Mouse (Mus musculus): Measurements from ENCODE around the gene Rad51ap2. TPM values are rescaled to one million over a fixed set of nuclear protein-coding genes. Genes with fewer than 3 reads are reported as not detected.

Gene Rad51ap2
- polyA plus RNA-seq (2015; fragmentation: Nextera tagmentation; extraction: Ambion mirVana): 0.28 and 0.36 TPM in 2 replicates

DNA sequence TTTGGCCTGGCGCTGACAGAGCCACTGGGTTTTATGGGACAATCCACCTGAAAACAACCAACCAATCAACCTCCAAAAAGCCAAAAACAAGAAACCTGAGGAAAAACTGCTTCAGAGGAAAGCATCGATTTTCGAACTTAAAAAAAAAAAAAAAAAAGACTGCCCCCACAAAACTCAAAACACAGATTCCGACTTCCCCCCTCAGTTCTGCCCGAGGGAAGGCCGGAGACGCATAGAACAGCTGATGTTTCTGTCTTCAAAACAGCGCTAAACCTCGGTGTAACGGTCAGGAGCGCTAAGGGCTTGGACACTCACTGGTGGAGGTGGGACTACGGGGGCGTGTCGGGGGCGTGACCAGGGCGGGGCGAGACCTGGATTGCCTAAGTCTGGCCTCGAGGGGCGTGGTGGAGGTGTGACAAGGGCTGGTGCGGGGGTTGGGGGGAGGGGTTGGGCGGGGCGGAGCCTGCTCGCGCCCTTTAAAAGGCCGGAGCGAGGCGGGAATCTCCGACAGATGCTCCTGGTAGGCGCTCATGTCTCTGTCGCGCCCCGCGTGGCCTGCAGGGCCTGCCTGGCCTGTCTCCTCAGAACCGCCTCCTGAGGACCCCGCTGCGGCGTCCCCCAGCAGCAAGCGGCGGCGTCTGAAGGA, at the start of gene Rad51ap2:
Gene Rad51ap2, plus strand, starts transcription at position 531 of the 646 bp plus-strand sequence.
- H3K36me3 ChIP-seq: no peaks in the 10 kb centered on the region
- H3K4me1 ChIP-seq: no peaks in the 10 kb centered on the region
- no peak within 1 kb of the TSS; the same call in 1 of the 2 replicates for H3K27ac ChIP-seq (replicated peaks)
- no peaks in the 10 kb centered on the region for H3K27me3 ChIP-seq (replicated peaks)
- peak within 1 kb of the TSS; percentile 59 for H3K9ac ChIP-seq (replicated peaks)
- peak within 1 kb of the TSS; percentile 53 for H3K4me3 ChIP-seq (replicated peaks)
- no peaks in the 10 kb centered on the region for H3K9me3 ChIP-seq (replicated peaks)
- peak; percentile 100 for ATAC-seq (ENCODE audit: low FRiP score)
- WGBS: 1% methylated on average over 40 of the region's 40 CpGs
- peak within 1 kb of the TSS; percentile 77 for H3K4me2 ChIP-seq

DNA sequence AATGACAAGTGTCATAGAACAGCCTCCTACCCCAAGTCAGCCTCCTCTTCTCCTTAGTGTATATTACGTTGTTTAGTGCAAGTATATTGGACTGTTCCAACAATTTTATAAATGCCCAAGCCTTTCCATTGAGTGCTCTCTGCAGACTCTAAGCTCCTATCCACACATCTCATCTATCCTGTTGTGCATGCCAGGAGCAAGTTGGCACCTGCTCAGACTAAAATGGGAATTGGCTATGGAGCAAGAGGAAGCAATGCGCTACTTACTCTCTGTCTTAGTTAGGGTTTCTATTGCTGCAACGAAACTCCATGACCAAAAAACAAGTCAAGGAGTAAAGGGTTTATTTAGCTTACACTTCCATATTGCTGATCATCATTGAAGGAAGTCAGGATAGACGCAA, 48.2 kb upstream of the Rad51ap2 start:
- Histone ChIP-seq H3K9ac (replicated peaks) (no peak overlapping the region), H3K27me3 (replicated peaks) (no peaks in the 10 kb centered on the region), H3K9me3 (replicated peaks) (no peaks in the 10 kb centered on the region), H3K27ac (replicated peaks) (no peak overlapping the region), H3K4me1 (no peaks in the 10 kb centered on the region), H3K4me2 (no peak overlapping the region), H3K4me3 (replicated peaks) (no peak overlapping the region), H3K36me3 (no peaks in the 10 kb centered on the region)
- no peak for ATAC-seq (ENCODE audit: low FRiP score)
- 90% methylated on average over 4 of the region's 4 CpGs for WGBS

DNA sequence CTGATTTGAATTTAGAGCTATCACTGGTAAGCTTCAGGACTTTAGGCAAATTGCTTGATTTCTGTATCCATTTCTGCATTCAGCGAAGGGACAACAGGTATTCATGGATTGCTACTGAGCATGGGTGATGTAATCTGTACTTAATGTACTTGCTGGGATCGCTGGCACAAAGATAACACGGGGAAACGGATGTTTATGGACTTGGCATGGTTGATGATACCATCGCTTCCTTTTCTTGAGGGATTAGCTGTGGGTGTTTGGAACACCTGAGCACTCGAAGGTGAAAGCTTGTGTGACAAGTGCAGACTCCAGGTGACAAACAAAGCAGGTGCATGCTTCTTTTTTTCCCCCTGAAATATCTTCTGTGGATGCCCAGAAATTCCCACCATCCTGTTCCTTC, 37.8 kb upstream of the Rad51ap2 start:
- ATAC-seq (ENCODE audit: low FRiP score): no peak
- Histone ChIP-seq H3K36me3 (peaks cover 2% of the 10 kb centered on the region; the same call in 1 of the 2 replicates), H3K4me3 (replicated peaks) (no peak overlapping the region), H3K4me2 (no peak overlapping the region), H3K27me3 (replicated peaks) (no peaks in the 10 kb centered on the region), H3K27ac (replicated peaks) (no peak overlapping the region), H3K4me1 (no peaks in the 10 kb centered on the region), H3K9me3 (replicated peaks) (no peaks in the 10 kb centered on the region), H3K9ac (replicated peaks) (no peak overlapping the region)
- 84% methylated on average over 6 of the region's 6 CpGs for WGBS

DNA sequence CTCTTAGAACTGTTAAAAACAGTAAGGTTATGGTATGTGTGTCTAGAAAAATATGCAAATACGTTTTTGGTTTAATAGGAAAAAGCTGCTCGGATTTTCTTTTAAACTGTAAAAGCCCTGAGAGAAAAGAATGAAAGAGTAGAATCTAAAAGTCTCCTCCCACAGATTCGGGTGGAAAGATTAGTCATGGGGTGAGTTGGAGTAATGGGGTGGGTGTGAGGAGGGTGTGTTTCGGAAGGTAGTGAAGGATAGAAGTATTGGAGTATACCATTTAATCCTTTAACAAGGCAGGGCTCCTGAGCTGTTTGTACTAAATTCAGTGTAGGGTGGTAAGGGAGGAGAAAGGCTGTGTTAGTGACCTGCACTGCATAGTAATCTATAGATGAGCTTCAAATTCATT, 28.5 kb upstream of the Rad51ap2 start:
- no peak overlapping the region for H3K4me3 ChIP-seq (replicated peaks)
- no peaks in the 10 kb centered on the region for H3K36me3 ChIP-seq
- 74% methylated on average over 4 of the region's 4 CpGs for whole genome bisulfite sequencing
- no peak overlapping the region for H3K27ac ChIP-seq (replicated peaks)
- ATAC-seq (ENCODE audit: low FRiP score): no peak
- no peaks in the 10 kb centered on the region for H3K4me1 ChIP-seq
- H3K9me3 ChIP-seq (replicated peaks): no peaks in the 10 kb centered on the region
- H3K27me3 ChIP-seq (replicated peaks): no peaks in the 10 kb centered on the region
- H3K4me2 ChIP-seq: no peak overlapping the region
- no peak overlapping the region for H3K9ac ChIP-seq (replicated peaks)

DNA sequence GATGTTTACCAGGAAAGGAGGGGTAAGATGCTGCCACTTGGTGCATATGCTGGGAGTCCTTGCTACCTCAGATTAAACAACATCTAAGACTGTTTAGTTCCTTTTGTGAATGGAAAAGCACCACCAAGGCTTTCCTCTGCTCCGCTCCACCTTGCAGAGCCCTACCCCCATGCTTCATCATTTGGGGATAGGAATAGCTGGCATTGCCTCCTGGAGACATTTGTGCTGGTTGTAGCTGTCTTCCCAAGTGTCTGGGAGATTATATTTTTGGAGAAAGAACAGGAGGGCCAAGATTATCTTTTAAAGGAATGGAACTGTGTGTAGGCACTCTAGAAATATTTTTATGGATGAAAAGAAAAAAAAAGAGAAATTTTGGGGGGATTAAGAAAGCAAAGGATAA, 22.8 kb upstream of the Rad51ap2 start:
- Histone ChIP-seq H3K9ac (replicated peaks) (no peak overlapping the region), H3K27me3 (replicated peaks) (no peaks in the 10 kb centered on the region), H3K27ac (replicated peaks) (no peak overlapping the region), H3K4me1 (peaks cover 24% of the 10 kb centered on the region), H3K9me3 (replicated peaks) (no peaks in the 10 kb centered on the region), H3K36me3 (no peaks in the 10 kb centered on the region), H3K4me3 (replicated peaks) (no peak overlapping the region; the same call in 1 of the 2 replicates), H3K4me2 (peak overlapping the region; percentile 49)
- no peak for ATAC-seq (ENCODE audit: low FRiP score)
- 97% methylated on average over 1 of the region's 1 CpGs for WGBS

DNA sequence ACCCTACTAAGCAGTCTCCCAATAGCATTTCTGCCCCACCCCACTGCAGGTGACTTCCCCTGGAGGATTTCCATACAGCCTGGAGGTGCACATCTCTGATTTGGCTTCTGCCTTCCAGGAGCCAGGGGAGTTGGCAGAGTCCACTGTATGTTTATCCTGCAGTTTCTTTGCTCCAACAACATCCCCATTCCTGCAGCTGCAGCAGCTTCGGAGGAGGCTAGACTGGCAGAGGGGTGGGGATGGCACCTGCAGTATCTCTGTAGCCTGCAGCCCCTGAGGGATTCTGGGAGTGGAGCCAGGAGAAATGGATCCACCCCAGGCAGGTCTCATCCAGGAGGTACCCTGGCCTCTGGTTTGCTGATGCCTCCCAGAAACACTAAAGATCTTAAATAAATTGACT, 22.2 kb upstream of the Rad51ap2 start:
- Histone ChIP-seq H3K27me3 (replicated peaks) (peaks cover 2% of the 10 kb centered on the region; the same call in 1 of the 2 replicates), H3K9ac (replicated peaks) (0 out of 2 replicates have a peak overlapping the region, but pooled peaks have one; percentile 30), H3K27ac (replicated peaks) (no peak overlapping the region), H3K36me3 (no peaks in the 10 kb centered on the region), H3K4me3 (replicated peaks) (peak overlapping the region; percentile 21), H3K4me2 (peak overlapping the region; percentile 49), H3K9me3 (replicated peaks) (no peaks in the 10 kb centered on the region), H3K4me1 (peaks cover 25% of the 10 kb centered on the region)
- 38% methylated on average over 1 of the region's 1 CpGs for WGBS
- no peak for ATAC-seq (ENCODE audit: low FRiP score)

DNA sequence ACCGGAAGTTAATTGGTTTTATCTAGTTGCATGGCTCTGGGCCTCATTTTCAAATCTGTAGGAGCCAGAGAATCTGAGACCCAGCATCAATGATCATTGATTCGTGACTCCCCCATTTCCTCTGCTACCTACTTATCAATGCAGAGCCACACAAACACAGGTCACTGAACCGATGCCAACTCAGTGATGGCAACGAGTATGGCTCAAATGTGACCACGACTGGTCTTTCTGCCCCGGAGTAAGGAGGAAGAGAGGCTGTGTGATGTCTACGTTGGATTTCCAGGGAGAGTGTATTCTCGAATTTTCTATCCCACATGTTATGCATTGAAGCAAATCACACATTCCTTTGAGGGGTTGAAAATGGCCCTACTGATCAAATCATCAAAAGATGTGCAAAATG, 21.4 kb upstream of the Rad51ap2 start:
- peak overlapping the region; percentile 57 for H3K9ac ChIP-seq (replicated peaks)
- ATAC-seq (ENCODE audit: low FRiP score): no peak
- H3K27ac ChIP-seq (replicated peaks): peak overlapping the region; percentile 81
- WGBS: 74% methylated on average over 8 of the region's 8 CpGs
- no peaks in the 10 kb centered on the region for H3K9me3 ChIP-seq (replicated peaks)
- peaks cover 5% of the 10 kb centered on the region; the same call in 1 of the 2 replicates for H3K27me3 ChIP-seq (replicated peaks)
- peak overlapping the region; percentile 68 for H3K4me2 ChIP-seq
- H3K36me3 ChIP-seq: no peaks in the 10 kb centered on the region
- H3K4me1 ChIP-seq: peaks cover 25% of the 10 kb centered on the region
- peak overlapping the region; percentile 52 for H3K4me3 ChIP-seq (replicated peaks)

DNA sequence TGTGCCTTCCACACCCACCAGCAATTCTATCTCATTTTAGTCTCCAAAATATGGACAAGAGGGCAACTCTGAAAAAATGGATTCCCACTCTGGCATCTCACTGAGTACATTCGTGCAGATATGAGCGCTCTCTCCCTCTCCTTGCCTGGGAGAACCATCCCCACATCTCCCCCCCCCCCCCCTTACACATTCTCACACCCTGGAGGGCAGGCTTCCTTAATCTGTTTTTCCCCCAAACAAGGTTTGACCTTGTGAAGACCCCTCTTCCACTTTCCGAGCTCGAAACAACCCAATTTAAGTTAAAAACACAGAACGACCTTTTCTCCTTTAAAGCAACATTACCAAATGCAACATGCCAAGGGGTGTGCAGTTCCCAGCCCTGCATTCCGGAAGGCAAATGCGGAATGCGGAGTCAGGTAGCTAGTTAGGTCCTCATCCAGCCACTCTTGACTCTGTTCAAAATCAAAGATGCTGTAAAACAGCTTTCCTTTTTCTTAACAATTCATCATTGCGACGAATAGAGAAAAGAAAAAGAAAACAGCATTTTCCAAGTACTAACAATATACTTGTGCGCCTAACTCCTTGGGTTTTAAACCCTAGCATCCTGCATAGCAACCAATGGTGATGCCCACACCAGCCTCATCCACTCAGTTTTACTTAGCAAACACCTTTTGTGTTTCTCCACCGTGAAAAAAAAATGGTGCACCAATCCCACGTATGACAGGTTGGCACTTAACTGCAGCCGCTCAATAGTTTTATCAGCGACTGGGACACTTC, 20.4 kb upstream of the Rad51ap2 start:
- Histone ChIP-seq H3K9ac (replicated peaks) (peak overlapping the region; percentile 57), H3K27ac (replicated peaks) (peak overlapping the region; percentile 81), H3K4me3 (replicated peaks) (peak overlapping the region; percentile 52), H3K36me3 (no peaks in the 10 kb centered on the region), H3K4me1 (peaks cover 25% of the 10 kb centered on the region), H3K27me3 (replicated peaks) (peaks cover 5% of the 10 kb centered on the region; the same call in 1 of the 2 replicates), H3K4me2 (peak overlapping the region; percentile 68), H3K9me3 (replicated peaks) (no peaks in the 10 kb centered on the region)
- WGBS: 3% methylated on average over 15 of the region's 15 CpGs
- ATAC-seq (ENCODE audit: low FRiP score): 0 out of 2 replicates have a peak, but pooled peaks have one; percentile 14

DNA sequence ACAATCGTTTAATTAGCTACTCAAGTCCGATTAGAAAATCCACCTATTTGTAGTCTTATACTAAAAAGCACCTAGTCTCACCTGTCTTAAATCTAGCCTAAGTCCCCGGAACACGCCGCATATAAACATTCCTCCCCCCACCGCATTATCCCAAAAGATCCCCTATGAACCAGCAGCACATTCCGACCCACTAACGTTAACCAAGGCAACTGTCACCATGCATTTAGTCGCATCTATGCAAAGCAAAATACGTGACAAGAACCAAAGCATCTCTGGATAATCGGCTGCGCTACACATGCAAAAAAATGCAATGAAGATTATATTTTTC, 19.9 kb upstream of the Rad51ap2 start:
- WGBS: under 1% methylated on average over 12 of the region's 12 CpGs
- H3K27me3 ChIP-seq (replicated peaks): peaks cover 5% of the 10 kb centered on the region; the same call in 1 of the 2 replicates

DNA sequence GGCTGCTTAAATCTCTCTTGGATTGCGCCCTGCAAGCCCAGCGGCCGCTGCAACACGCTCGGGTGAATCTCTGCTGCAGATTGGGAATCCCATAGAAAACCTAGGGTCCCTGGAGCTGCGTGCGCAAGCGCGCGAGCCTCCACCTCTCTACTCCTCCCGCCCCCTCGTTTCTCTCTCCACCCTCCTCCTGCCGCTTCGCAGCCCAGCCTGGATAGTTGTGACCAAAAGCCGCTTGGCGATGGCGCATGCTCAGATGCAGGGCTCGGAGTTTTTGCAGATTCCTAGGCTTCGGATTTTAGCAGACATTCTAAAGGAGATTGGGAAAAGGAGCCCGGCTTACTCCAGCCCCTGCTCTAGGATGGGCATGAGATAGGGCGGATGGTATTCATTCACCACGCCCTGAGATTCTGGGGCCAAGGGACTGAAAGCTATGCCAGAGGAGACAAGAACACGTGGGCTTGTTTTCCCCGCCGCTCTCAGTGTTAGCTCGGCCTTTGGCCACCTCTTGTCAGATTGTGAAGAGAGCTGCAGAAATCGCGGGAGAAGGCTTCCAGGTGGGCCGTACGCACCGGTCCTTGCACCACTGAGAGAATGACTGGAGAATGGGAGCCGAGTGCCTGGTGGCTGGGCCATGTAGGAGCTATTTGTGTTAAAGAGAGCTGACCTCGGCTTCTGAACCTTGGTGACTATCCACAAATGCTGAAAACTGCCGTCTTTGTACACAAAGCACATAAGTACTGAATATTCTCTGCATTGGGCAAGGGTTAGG, 19.2 kb upstream of the Rad51ap2 start, which contains the start of gene Vsnl1:
Gene Vsnl1, minus strand, starts transcription at position 117 of the 769 bp plus-strand sequence.
- Histone ChIP-seq H3K4me2 (peak within 1 kb of the TSS; percentile 68), H3K27ac (replicated peaks) (peak within 1 kb of the TSS; percentile 83), H3K4me3 (replicated peaks) (peak within 1 kb of the TSS; percentile 52), H3K9ac (replicated peaks) (peak within 1 kb of the TSS; percentile 57), H3K9me3 (replicated peaks) (no peaks in the 10 kb centered on the region), H3K36me3 (no peaks in the 10 kb centered on the region), H3K27me3 (replicated peaks) (peaks cover 5% of the 10 kb centered on the region; the same call in 1 of the 2 replicates), H3K4me1 (peaks cover 25% of the 10 kb centered on the region)
- 3% methylated on average over 34 of the region's 34 CpGs for WGBS
- ATAC-seq (ENCODE audit: low FRiP score): peak; percentile 95

More for the DNA sequence above, 19.9 kb upstream of the Rad51ap2 start:
- Histone ChIP-seq H3K9ac (replicated peaks) (peak overlapping the region; percentile 57), H3K36me3 (no peaks in the 10 kb centered on the region), H3K27ac (replicated peaks) (peak overlapping the region; percentile 81), H3K4me3 (replicated peaks) (peak overlapping the region; percentile 52), H3K4me1 (peaks cover 25% of the 10 kb centered on the region), H3K4me2 (peak overlapping the region; percentile 68), H3K9me3 (replicated peaks) (no peaks in the 10 kb centered on the region)
- peak; percentile 42 for ATAC-seq (ENCODE audit: low FRiP score)

DNA sequence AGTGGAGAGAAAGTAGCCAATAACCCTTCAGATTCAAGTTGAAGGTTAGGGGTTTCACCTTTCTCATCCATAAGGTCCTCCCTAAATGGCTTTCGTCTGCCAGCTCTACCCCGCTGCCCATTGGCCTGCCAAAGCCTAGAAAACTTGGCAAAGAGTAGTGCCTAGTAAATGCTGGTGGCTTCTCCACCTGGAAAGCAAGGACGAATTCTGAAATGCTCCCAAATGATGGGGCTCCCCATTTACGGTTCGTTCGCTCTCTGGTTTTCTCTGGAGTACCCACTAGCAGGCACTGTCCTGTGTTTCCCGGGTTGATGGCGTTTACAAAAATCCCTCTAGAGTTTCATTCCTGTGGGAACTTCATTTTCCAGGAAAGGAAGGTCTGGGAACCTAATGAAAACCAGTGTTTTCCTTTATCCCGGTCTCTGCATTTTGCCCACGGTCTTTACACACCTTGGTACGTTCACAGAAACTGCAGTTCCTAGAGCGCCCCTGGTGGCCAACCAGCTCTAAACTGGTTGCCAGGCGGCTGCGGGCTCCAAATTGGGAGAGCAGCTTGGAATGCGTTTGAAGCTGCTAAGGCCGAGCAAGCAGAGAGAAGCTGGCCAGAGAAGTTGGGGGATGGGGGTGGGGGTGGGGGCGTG, 18.5 kb upstream of the Rad51ap2 start:
- no peaks in the 10 kb centered on the region for H3K36me3 ChIP-seq
- no peak overlapping the region for H3K9ac ChIP-seq (replicated peaks)
- no peaks in the 10 kb centered on the region for H3K9me3 ChIP-seq (replicated peaks)
- peaks cover 5% of the 10 kb centered on the region; the same call in 1 of the 2 replicates for H3K27me3 ChIP-seq (replicated peaks)
- peaks cover 25% of the 10 kb centered on the region for H3K4me1 ChIP-seq
- peak overlapping the region; percentile 83 for H3K27ac ChIP-seq (replicated peaks)
- H3K4me2 ChIP-seq: peak overlapping the region; percentile 68
- ATAC-seq (ENCODE audit: low FRiP score): peak; percentile 64
- H3K4me3 ChIP-seq (replicated peaks): peak overlapping the region; percentile 52
- 14% methylated on average over 17 of the region's 17 CpGs for WGBS

Measured in neural tube, embryonic 15.5 days (tissue).